Mouse (Mus musculus): ENCODE data around the gene Mtch1. TPM values are rescaled to one million over a fixed set of nuclear protein-coding genes. Genes with fewer than 3 reads are reported as not detected.
A peak's percentile ranks its signal among the peaks of the same experiment; 100 is the strongest.

Mtch1 gene
- polyA plus RNA-seq, 1 experiment from 2014 or later = 378 TPM

- H3K4me2 ChIP-seq = 0 out of 2 replicates have a peak overlapping the region, but pooled peaks have one; percentile 22
- no peaks in the 10 kb centered on the region for H3K9me3 ChIP-seq (replicated peaks)
- peaks cover 54% of the 10 kb centered on the region for H3K4me1 ChIP-seq
- WGBS = 28% methylated on average over 9 of the region's 9 CpGs
- no peak overlapping the region for H3K4me3 ChIP-seq
- no peaks in the 10 kb centered on the region for H3K27me3 ChIP-seq
- H3K9ac ChIP-seq = peak overlapping the region; percentile 35; the same call in 1 of the 2 replicates
- H3K27ac ChIP-seq = peak overlapping the region; percentile 77
- peak; percentile 9; the same call in 1 of the 2 replicates for ATAC-seq
- H3K36me3 ChIP-seq (ENCODE audit: poor library complexity, severe bottlenecking) = peaks cover 74% of the 10 kb centered on the region
These were observed 6.1 kb downstream of the Mtch1 start for GRCm38 (mm10) chr17:29341591-29342003.

- peaks cover 84% of the 10 kb centered on the region for H3K36me3 ChIP-seq (ENCODE audit: poor library complexity, severe bottlenecking)
- H3K4me2 ChIP-seq = no peak overlapping the region
- no peak for ATAC-seq
- no peaks in the 10 kb centered on the region for H3K9me3 ChIP-seq (replicated peaks)
- no peaks in the 10 kb centered on the region for H3K27me3 ChIP-seq
- 0 out of 2 replicates have a peak overlapping the region, but pooled peaks have one; percentile 77 for H3K27ac ChIP-seq
- no peak overlapping the region for H3K4me3 ChIP-seq
- WGBS = 89% methylated on average over 18 of the region's 18 CpGs
- peaks cover 44% of the 10 kb centered on the region for H3K4me1 ChIP-seq
- no peak overlapping the region for H3K9ac ChIP-seq
These were observed 7.1 kb downstream of the Mtch1 start for GRCm38 (mm10) chr17:29340406-29341261.

GRCm38 (mm10) chr17:29339170-29339768, 8.5 kb downstream of the Mtch1 start:
- Histone ChIP-seq H3K4me2 (no peak overlapping the region), H3K9me3 (replicated peaks) (no peaks in the 10 kb centered on the region), H3K4me3 (no peak overlapping the region), H3K27ac (peak overlapping the region; percentile 72), H3K4me1 (peaks cover 37% of the 10 kb centered on the region), H3K9ac (no peak overlapping the region), H3K36me3 (ENCODE audit: poor library complexity, severe bottlenecking) (peaks cover 92% of the 10 kb centered on the region), H3K27me3 (no peaks in the 10 kb centered on the region)
- WGBS = 86% methylated on average over 11 of the region's 11 CpGs
- ATAC-seq = no peak

GRCm38 (mm10) chr17:29337979-29338823, 9.5 kb downstream of the Mtch1 start:
- H3K9ac ChIP-seq = peak overlapping the region; percentile 37
- H3K4me3 ChIP-seq = no peak overlapping the region
- H3K27ac ChIP-seq = peak overlapping the region; percentile 72
- H3K9me3 ChIP-seq (replicated peaks) = no peaks in the 10 kb centered on the region
- no peaks in the 10 kb centered on the region for H3K27me3 ChIP-seq
- H3K4me2 ChIP-seq = no peak overlapping the region
- H3K36me3 ChIP-seq (ENCODE audit: poor library complexity, severe bottlenecking) = peaks cover 92% of the 10 kb centered on the region
- peak; percentile 50 for ATAC-seq
- WGBS = 84% methylated on average over 9 of the region's 9 CpGs
- H3K4me1 ChIP-seq = peaks cover 33% of the 10 kb centered on the region

GRCm38 (mm10) chr17:29336266-29336990, 11.3 kb downstream of the Mtch1 start:
- Histone ChIP-seq H3K9ac (no peak overlapping the region), H3K4me3 (no peak overlapping the region), H3K27ac (no peak overlapping the region), H3K36me3 (ENCODE audit: poor library complexity, severe bottlenecking) (peaks cover 92% of the 10 kb centered on the region), H3K4me1 (peaks cover 24% of the 10 kb centered on the region), H3K9me3 (replicated peaks) (no peaks in the 10 kb centered on the region), H3K4me2 (no peak overlapping the region), H3K27me3 (no peaks in the 10 kb centered on the region)
- WGBS = 93% methylated on average over 19 of the region's 19 CpGs
- no peak for ATAC-seq

- no peak overlapping the region for H3K4me2 ChIP-seq
- H3K36me3 ChIP-seq (ENCODE audit: poor library complexity, severe bottlenecking) = peaks cover 70% of the 10 kb centered on the region
- 0 out of 2 replicates have a peak overlapping the region, but pooled peaks have one; percentile 78 for H3K27ac ChIP-seq
- no peaks in the 10 kb centered on the region for H3K9me3 ChIP-seq (replicated peaks)
- peaks cover 21% of the 10 kb centered on the region for H3K4me1 ChIP-seq
- no peaks in the 10 kb centered on the region for H3K27me3 ChIP-seq
- WGBS = 94% methylated on average over 4 of the region's 4 CpGs
- no peak overlapping the region for H3K9ac ChIP-seq
- H3K4me3 ChIP-seq = no peak overlapping the region
- no peak for ATAC-seq
These were observed 15.5 kb downstream of the Mtch1 start for GRCm38 (mm10) chr17:29332186-29332685.

- H3K36me3 ChIP-seq (ENCODE audit: poor library complexity, severe bottlenecking) = peaks cover 56% of the 10 kb centered on the region
- WGBS = 27% methylated on average over 5 of the region's 5 CpGs
- peaks cover 35% of the 10 kb centered on the region for H3K4me1 ChIP-seq
- H3K4me2 ChIP-seq = no peak overlapping the region
- peak overlapping the region; percentile 78 for H3K27ac ChIP-seq
- H3K27me3 ChIP-seq = no peaks in the 10 kb centered on the region
- no peak overlapping the region for H3K9ac ChIP-seq
- no peaks in the 10 kb centered on the region for H3K9me3 ChIP-seq (replicated peaks)
- H3K4me3 ChIP-seq = no peak overlapping the region
- ATAC-seq = peak; percentile 44; the same call in 1 of the 2 replicates
These were observed 16.9 kb downstream of the Mtch1 start for GRCm38 (mm10) chr17:29330671-29331410.

- no peak for ATAC-seq
- Histone ChIP-seq H3K9ac (no peak overlapping the region), H3K4me2 (no peak overlapping the region), H3K27me3 (no peaks in the 10 kb centered on the region), H3K9me3 (replicated peaks) (no peaks in the 10 kb centered on the region), H3K4me1 (peaks cover 39% of the 10 kb centered on the region), H3K27ac (peak overlapping the region; percentile 75), H3K4me3 (no peak overlapping the region), H3K36me3 (ENCODE audit: poor library complexity, severe bottlenecking) (peaks cover 49% of the 10 kb centered on the region)
- WGBS = 85% methylated on average over 3 of the region's 3 CpGs
These were observed 17.5 kb downstream of the Mtch1 start for GRCm38 (mm10) chr17:29330221-29330620.

GRCm38 (mm10) chr17:29327691-29328090, 20.0 kb downstream of the Mtch1 start:
- H3K27me3 ChIP-seq = peaks cover 8% of the 10 kb centered on the region
- peak overlapping the region; percentile 62; the same call in 1 of the 2 replicates for H3K9ac ChIP-seq
- peak overlapping the region; percentile 70; the same call in 1 of the 2 replicates for H3K4me2 ChIP-seq
- no peak overlapping the region; the same call in 1 of the 2 replicates for H3K27ac ChIP-seq
- H3K4me3 ChIP-seq = no peak overlapping the region
- 79% methylated on average over 9 of the region's 9 CpGs for WGBS
- H3K9me3 ChIP-seq (replicated peaks) = no peaks in the 10 kb centered on the region
- no peak for ATAC-seq
- peaks cover 27% of the 10 kb centered on the region for H3K36me3 ChIP-seq (ENCODE audit: poor library complexity, severe bottlenecking)
- H3K4me1 ChIP-seq = peaks cover 39% of the 10 kb centered on the region

GRCm38 (mm10) chr17:29326531-29327529, 20.9 kb downstream of the Mtch1 start:
- Histone ChIP-seq H3K9ac (peak overlapping the region; percentile 62), H3K4me2 (peak overlapping the region; percentile 70), H3K9me3 (replicated peaks) (no peaks in the 10 kb centered on the region), H3K36me3 (ENCODE audit: poor library complexity, severe bottlenecking) (peaks cover 18% of the 10 kb centered on the region), H3K27ac (peak overlapping the region; percentile 58), H3K27me3 (peaks cover 17% of the 10 kb centered on the region), H3K4me3 (peak overlapping the region; percentile 39), H3K4me1 (peaks cover 46% of the 10 kb centered on the region)
- 5% methylated on average over 52 of the region's 52 CpGs for whole genome bisulfite sequencing
- peak; percentile 60 for ATAC-seq
